Mouse (Mus musculus): ENCODE measurements around the gene Zyg11b.

DNA sequence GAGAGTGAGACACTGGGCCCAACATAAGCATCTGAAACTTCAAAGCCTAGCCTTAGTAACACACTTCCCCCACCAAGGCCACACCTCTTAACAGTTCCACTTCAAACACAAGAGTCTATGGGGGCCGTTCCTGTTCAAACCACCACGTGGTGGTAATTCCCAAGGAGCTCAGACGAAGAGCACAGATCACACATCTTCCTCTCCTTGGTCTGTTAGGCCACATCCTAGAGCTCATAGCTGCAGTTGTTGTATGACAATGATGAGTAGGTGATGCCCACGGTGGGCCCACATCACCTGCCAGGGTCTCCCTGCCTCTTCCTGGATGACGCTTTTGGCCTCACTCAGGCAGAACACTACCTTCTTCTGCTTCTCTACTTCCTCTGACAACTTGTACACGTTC, 9.8 kb upstream of the Zyg11b start:
- TF ChIP-seq CTCF (IDR thresholded peaks at IDR 0.05; ENCODE audit: low read depth, low read length) (no peak), POLR2A (IDR thresholded peaks at IDR 0.05; ENCODE audit: extremely low read depth, insufficient read depth, low read length) (no peak)
